Mouse (Mus musculus): ENCODE measurements at regions not wholly inside any gene's neighbourhood (a gene's known extent, or its start where the extent isn't known, plus 50 kb on each side); places are given as distances from the start of the nearest gene placed in this dataset.

DNA sequence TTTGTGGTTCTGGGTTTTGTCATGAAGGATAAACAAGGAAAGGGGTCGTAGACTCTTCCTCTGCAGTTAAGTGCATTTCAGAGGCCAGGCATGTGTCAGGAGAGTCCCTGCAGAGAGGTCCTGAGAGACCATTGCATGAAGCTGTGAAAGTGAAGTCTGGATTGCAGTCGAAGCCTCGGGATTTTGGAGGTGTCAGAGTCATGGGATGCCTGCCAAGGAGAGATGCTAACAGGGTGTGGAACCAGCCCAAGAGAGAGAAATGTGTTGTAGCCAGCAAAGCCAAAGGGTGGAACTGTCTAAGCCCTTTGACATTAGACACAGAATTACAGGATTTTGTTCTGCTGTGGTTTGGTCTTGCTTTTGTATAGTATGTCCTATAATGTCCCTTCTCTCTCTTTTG is 164.7 kb upstream of the N4bp1 start:
- Histone ChIP-seq H3K4me1 (no peaks in the 10 kb centered on the region), H3K4me2 (no peak overlapping the region), H3K9me3 (no peaks in the 10 kb centered on the region), H3K36me3 (no peaks in the 10 kb centered on the region), H3K9ac (no peak overlapping the region), H3K4me3 (no peak overlapping the region), H3K27me3 (no peaks in the 10 kb centered on the region), H3K27ac (no peak overlapping the region)
- 62% methylated on average over 3 of the region's 3 CpGs for WGBS
- ATAC-seq (ENCODE audit: insufficient number of reproducible peaks, insufficient read depth, low FRiP score, low TSS enrichment, low read depth) = no peak

DNA sequence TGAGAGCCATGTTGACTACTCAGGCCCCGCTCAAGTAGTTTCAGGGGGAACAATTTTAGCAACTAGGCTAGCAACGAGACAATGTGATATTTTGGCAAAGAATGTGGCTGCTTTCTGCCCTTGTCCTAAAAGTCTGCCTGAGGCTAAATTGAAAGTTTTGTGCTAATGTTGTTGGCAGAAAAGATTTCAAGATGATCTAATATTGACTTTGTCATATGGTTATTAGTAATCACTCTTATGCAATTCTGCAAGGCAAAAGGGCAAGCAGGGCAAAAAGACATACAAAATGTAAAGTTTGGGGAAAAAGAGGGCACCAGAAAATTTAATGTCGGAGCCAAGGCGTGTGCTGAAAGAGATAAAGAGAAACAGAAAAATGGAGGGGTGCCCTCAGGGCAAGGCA is 164.1 kb upstream of the N4bp1 start:
- H3K27ac ChIP-seq = no peak overlapping the region
- no peak for ATAC-seq (ENCODE audit: insufficient number of reproducible peaks, insufficient read depth, low FRiP score, low TSS enrichment, low read depth)
- no peak overlapping the region for H3K4me3 ChIP-seq
- H3K27me3 ChIP-seq = no peaks in the 10 kb centered on the region
- no peaks in the 10 kb centered on the region; the same call in 1 of the 2 replicates for H3K4me1 ChIP-seq
- no peaks in the 10 kb centered on the region for H3K9me3 ChIP-seq
- H3K36me3 ChIP-seq = no peaks in the 10 kb centered on the region
- WGBS = 72% methylated on average over 4 of the region's 4 CpGs
- H3K9ac ChIP-seq = no peak overlapping the region
- H3K4me2 ChIP-seq = no peak overlapping the region

DNA sequence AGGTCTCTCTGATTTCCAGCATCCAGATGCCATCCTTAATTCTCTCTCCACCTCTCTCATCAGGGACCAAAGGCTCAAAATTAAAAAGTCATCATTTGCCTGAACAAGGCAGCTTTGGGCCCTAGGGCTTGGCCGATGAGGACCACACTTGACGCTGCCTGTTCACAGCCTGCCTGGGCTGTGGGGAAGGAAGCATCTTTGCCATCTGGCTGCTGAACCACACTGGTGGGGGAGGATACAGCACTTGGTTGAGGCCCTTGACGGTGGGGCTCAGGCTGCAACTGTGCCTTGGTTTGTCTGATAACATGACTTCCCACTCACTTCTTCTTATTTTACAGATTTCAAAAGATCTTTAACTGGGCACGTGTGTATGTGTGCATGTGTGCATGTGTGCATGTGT is 161.5 kb upstream of the N4bp1 start:
- WGBS = 72% methylated on average over 4 of the region's 4 CpGs
- H3K4me2 ChIP-seq = no peak overlapping the region
- no peaks in the 10 kb centered on the region for H3K36me3 ChIP-seq
- no peaks in the 10 kb centered on the region for H3K27me3 ChIP-seq
- ATAC-seq (ENCODE audit: insufficient number of reproducible peaks, insufficient read depth, low FRiP score, low TSS enrichment, low read depth) = no peak
- H3K9ac ChIP-seq = no peak overlapping the region
- H3K4me3 ChIP-seq = no peak overlapping the region
- no peaks in the 10 kb centered on the region; the same call in 1 of the 2 replicates for H3K4me1 ChIP-seq
- no peaks in the 10 kb centered on the region for H3K9me3 ChIP-seq
- H3K27ac ChIP-seq = no peak overlapping the region

DNA sequence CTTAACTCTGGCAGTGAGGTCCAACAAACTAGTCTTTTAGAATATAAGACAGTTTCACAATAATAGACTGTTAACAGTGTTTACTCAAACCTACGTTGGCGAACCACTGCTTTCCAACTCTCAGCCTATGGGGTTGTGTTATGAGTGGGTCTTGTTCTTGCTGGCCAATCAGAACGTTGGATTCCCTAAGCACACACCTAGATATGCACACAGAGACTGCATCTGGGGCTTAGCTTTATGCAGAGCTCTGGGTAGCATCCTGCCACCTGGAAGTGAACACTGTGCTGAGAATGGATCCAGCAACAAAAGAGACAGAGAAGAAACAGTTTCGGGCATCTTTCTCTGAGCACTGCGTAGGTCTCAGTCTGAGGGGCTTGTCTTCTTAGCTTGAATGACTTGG is 158.0 kb upstream of the N4bp1 start:
- H3K27ac ChIP-seq = no peak overlapping the region
- H3K36me3 ChIP-seq = no peaks in the 10 kb centered on the region
- no peak overlapping the region for H3K4me3 ChIP-seq
- H3K9ac ChIP-seq = no peak overlapping the region
- peaks cover 5% of the 10 kb centered on the region for H3K4me1 ChIP-seq
- 72% methylated on average over 5 of the region's 5 CpGs for WGBS
- H3K4me2 ChIP-seq = no peak overlapping the region
- ATAC-seq (ENCODE audit: insufficient number of reproducible peaks, insufficient read depth, low FRiP score, low TSS enrichment, low read depth) = no peak
- H3K27me3 ChIP-seq = peaks cover 11% of the 10 kb centered on the region
- no peaks in the 10 kb centered on the region for H3K9me3 ChIP-seq

DNA sequence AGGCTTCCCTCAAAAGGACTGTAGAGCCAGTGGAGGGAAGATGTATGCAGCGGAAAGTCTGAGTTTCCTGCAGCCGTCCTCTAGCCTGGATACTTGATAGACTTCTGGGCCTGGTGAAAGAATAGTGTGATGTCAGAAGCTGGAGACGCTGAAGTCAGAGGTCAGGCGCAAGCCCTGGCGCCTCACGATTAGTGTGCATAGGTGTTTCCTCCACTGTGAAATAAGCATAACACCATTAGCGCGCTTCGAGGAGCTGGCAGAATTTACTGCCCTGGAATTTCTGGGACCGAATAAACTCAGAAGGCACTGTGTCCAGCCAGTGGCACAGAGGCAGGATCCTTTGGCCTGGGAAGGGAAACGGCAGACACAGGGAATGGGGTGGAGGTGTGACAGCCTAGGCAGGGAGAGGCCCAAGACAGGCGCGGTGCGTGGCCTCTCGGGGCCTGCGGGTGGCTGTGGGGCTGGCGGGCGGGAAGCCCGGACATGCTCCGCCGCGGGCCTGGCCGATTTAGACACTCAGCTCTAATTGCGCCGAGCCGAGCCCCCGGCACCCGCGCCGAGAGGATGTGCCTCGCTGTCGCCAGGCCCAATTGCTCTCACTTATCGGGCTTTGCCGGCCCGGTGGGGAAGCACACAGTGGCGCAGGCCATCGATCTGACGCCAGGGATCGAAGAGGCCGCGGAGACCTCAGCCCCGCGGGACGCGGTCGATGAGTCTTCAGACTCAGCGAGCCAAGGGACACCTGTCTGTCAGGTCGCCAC is 152.7 kb upstream of the N4bp1 start:
- peaks cover 10% of the 10 kb centered on the region for H3K4me1 ChIP-seq
- H3K27me3 ChIP-seq = peaks cover 19% of the 10 kb centered on the region
- 3% methylated on average over 46 of the region's 48 CpGs for WGBS
- H3K36me3 ChIP-seq = no peaks in the 10 kb centered on the region
- peak overlapping the region; percentile 71 for H3K9ac ChIP-seq
- no peak for ATAC-seq (ENCODE audit: insufficient number of reproducible peaks, insufficient read depth, low FRiP score, low TSS enrichment, low read depth)
- H3K4me3 ChIP-seq = peak overlapping the region; percentile 43
- no peaks in the 10 kb centered on the region for H3K9me3 ChIP-seq
- H3K27ac ChIP-seq = no peak overlapping the region
- peak overlapping the region; percentile 85 for H3K4me2 ChIP-seq

DNA sequence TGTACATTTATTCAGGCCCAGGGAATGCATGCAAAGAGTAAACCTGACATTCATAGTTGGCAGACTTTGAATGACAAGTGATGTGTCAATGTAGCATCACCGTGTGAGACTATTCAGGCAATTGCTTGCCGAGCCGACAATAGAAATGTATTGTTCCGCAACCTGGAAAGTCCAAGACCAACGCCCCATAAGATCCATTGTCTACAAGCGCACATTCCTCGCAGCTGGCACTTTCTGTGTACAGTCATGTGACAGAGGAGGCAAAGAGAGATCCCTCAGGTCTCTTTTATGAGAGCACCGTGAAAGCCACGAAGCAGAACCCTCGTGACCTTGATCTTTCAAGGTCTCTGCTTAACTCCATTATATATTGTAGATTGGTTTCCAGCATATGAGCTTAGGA is 150.9 kb upstream of the N4bp1 start:
- Histone ChIP-seq H3K27me3 (peaks cover 19% of the 10 kb centered on the region), H3K9ac (no peak overlapping the region), H3K9me3 (no peaks in the 10 kb centered on the region), H3K4me2 (no peak overlapping the region), H3K4me3 (no peak overlapping the region), H3K4me1 (peaks cover 10% of the 10 kb centered on the region), H3K36me3 (no peaks in the 10 kb centered on the region), H3K27ac (no peak overlapping the region)
- 89% methylated on average over 10 of the region's 10 CpGs for WGBS
- ATAC-seq (ENCODE audit: insufficient number of reproducible peaks, insufficient read depth, low FRiP score, low TSS enrichment, low read depth) = no peak

DNA sequence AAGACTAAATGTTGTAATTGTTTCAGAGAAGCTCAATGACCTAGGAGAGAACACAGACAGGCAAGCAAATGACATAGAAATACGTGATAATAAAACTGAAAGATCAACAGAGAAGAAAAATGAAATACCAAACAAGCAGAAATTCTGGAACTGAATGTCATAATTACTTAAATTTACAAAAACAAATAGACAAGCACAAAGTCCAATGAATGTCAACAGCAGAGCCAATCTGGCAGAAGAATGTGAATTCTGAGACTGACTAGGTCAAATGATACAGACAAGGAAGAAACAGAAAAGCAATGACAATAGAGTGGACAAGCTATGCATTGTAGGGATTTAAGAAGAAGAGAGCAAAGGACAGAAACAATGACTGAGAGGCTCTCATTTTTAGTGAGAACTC is 143.1 kb upstream of the N4bp1 start:
- H3K4me2 ChIP-seq = no peak overlapping the region
- no peaks in the 10 kb centered on the region for H3K36me3 ChIP-seq
- no peaks in the 10 kb centered on the region for H3K27me3 ChIP-seq
- H3K4me3 ChIP-seq = no peak overlapping the region
- WGBS = 65% methylated on average over 1 of the region's 1 CpGs
- H3K9ac ChIP-seq = no peak overlapping the region
- no peak overlapping the region for H3K27ac ChIP-seq
- ATAC-seq (ENCODE audit: insufficient number of reproducible peaks, insufficient read depth, low FRiP score, low TSS enrichment, low read depth) = no peak
- no peaks in the 10 kb centered on the region for H3K4me1 ChIP-seq
- H3K9me3 ChIP-seq = no peaks in the 10 kb centered on the region

DNA sequence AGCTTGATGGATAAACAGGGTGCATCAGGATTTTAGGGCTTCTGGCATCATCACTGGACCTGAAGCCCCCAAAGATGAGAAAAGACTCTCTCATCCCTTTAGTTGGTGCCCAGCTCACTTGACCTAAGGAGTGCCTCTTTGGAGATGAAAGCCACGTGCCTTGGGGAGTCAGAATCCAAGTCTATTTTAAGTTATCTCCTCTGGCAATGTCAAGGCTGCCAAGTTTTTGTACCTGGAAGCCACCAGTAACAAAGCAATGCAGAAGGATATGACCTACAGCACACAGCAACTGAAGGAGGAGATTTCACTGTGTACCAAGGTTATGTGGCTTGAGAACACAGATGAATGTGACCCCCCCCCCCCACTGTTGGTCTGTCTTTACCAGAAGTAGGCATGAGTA is 140.9 kb upstream of the N4bp1 start:
- Histone ChIP-seq H3K9me3 (no peaks in the 10 kb centered on the region), H3K4me1 (no peaks in the 10 kb centered on the region), H3K27ac (no peak overlapping the region), H3K4me2 (no peak overlapping the region), H3K9ac (no peak overlapping the region), H3K27me3 (no peaks in the 10 kb centered on the region), H3K36me3 (no peaks in the 10 kb centered on the region), H3K4me3 (no peak overlapping the region)
- no peak for ATAC-seq (ENCODE audit: insufficient number of reproducible peaks, insufficient read depth, low FRiP score, low TSS enrichment, low read depth)
- WGBS = 72% methylated on average over 1 of the region's 1 CpGs

DNA sequence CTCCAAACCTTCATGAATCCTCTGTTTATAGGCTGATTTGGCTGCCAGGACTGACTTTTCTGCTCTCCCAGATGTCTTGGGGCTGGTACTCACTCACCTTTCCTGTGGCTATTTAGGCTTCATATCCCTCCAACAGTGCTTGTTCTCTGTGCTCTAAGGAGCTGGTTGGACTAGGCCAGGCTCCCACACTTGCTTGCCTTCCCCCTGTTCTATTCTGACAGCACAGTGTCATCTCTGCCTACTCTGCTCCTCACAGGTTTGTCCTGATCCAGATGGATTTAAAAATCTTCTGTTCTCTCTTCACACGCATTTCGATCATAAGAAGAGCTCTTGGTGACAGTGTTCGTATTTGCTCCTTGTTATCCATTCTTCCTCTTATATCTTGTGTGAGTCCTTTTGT is 134.7 kb upstream of the N4bp1 start:
- H3K9me3 ChIP-seq = no peaks in the 10 kb centered on the region
- H3K4me2 ChIP-seq = no peak overlapping the region
- no peak overlapping the region for H3K9ac ChIP-seq
- H3K36me3 ChIP-seq = no peaks in the 10 kb centered on the region
- 91% methylated on average over 3 of the region's 3 CpGs for WGBS
- no peak for ATAC-seq (ENCODE audit: insufficient number of reproducible peaks, insufficient read depth, low FRiP score, low TSS enrichment, low read depth)
- H3K4me3 ChIP-seq = no peak overlapping the region
- H3K4me1 ChIP-seq = no peaks in the 10 kb centered on the region
- no peak overlapping the region for H3K27ac ChIP-seq
- no peaks in the 10 kb centered on the region for H3K27me3 ChIP-seq

DNA sequence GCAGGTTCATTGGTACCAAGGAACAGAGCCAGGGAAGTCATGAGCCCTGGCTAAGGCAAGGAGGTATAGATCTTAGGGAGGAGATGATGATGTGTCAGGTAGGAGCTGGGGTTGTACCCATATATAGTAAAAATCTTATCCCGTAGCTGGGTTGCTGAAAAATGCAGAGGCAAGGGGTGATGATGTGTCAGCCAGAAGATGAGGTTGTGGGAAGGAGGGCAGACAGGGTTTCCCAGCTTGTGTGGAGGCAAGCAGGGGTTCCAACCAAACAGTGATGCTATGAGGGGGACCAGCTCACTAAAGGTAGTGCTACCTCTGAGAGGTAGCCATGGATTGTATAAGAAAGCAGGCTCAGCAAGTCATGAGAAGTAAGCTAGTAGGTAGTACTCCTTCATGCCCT is 90.5 kb upstream of the N4bp1 start:
- H3K27me3 ChIP-seq = no peaks in the 10 kb centered on the region
- H3K9me3 ChIP-seq = no peaks in the 10 kb centered on the region
- H3K36me3 ChIP-seq = no peaks in the 10 kb centered on the region
- H3K4me3 ChIP-seq = no peak overlapping the region
- WGBS = 93% methylated on average over 1 of the region's 1 CpGs
- no peak for ATAC-seq (ENCODE audit: insufficient number of reproducible peaks, insufficient read depth, low FRiP score, low TSS enrichment, low read depth)
- no peaks in the 10 kb centered on the region for H3K4me1 ChIP-seq
- H3K4me2 ChIP-seq = no peak overlapping the region
- no peak overlapping the region for H3K27ac ChIP-seq
- H3K9ac ChIP-seq = no peak overlapping the region

DNA sequence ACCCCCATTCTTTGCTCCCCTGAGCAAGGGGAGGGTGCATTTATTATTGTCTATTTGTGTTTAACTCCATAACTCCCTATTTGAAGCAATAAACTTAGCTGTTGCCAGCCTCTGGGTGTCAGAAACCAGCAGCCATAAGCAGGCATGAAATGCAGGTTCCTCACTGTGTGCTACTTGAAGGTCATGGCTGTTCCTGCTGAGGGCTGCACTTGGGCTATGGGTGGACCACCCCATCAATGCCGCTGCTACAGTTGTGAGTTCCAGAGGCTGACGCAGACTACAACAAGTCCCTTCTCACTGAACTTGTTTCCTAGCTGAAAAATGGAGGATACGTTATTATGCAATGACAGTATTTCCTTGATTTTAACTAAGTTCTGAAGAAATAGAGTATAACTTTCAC is 86.7 kb upstream of the N4bp1 start:
- no peak for ATAC-seq (ENCODE audit: insufficient number of reproducible peaks, insufficient read depth, low FRiP score, low TSS enrichment, low read depth)
- H3K4me2 ChIP-seq = no peak overlapping the region
- 92% methylated on average over 3 of the region's 3 CpGs for WGBS

DNA sequence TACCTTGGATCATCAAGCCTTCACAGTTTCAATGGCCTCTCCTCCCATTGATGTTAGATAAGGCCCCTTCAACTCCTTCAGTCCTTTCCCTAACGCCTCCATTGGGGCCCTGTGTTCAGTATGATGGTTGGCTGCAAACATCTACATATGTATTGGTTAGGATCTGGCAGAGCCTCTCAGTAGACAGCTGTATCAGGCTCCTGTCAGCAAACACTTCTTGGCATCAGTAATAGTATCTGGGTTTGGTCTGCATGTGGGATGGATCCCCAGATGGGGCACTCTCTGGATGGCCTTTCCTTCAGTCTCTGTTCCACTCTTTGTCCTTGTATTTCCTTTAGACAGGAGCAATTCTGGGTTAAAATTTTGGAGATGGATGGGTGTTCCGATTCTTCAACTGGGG is 84.0 kb upstream of the N4bp1 start:
- ATAC-seq (ENCODE audit: insufficient number of reproducible peaks, insufficient read depth, low FRiP score, low TSS enrichment, low read depth) = no peak
- Histone ChIP-seq H3K27ac (no peak overlapping the region), H3K4me3 (no peak overlapping the region), H3K9ac (no peak overlapping the region), H3K4me1 (peaks cover 6% of the 10 kb centered on the region), H3K27me3 (no peaks in the 10 kb centered on the region), H3K4me2 (no peak overlapping the region), H3K36me3 (no peaks in the 10 kb centered on the region), H3K9me3 (peaks cover 6% of the 10 kb centered on the region; the same call in 1 of the 2 replicates)
- WGBS = 90% methylated on average over 2 of the region's 2 CpGs

More for the DNA sequence above, 86.7 kb upstream of the N4bp1 start:
- Histone ChIP-seq H3K27ac (no peak overlapping the region), H3K9me3 (no peaks in the 10 kb centered on the region), H3K4me3 (no peak overlapping the region), H3K27me3 (no peaks in the 10 kb centered on the region), H3K4me1 (peaks cover 6% of the 10 kb centered on the region), H3K36me3 (no peaks in the 10 kb centered on the region), H3K9ac (no peak overlapping the region)

Measured in embryonic facial prominence, embryonic 13.5 days (tissue).